Mouse (Mus musculus) stomach, postnatal 0 days (tissue): Measurements from ENCODE around the gene Gadd45gip1.
"Not testable (repeated sequence)": the region's sequence is repeated elsewhere in the genome, so short reads cannot be mapped to it uniquely, and the experiment has no call there.

Experiments used
- CTCF ChIP-seq: IDR thresholded peaks from 2 replicates; pipeline ENCODE4 v1.5.1; 2016; ENCODE audit warnings: antibody characterized with exemption, low read depth, mild to moderate bottlenecking, moderate library complexity
- EP300 ChIP-seq: optimal IDR thresholded peaks from 2 replicates; pipeline ENCODE3; 2016; ENCODE audit warnings: antibody characterized with exemption

DNA sequence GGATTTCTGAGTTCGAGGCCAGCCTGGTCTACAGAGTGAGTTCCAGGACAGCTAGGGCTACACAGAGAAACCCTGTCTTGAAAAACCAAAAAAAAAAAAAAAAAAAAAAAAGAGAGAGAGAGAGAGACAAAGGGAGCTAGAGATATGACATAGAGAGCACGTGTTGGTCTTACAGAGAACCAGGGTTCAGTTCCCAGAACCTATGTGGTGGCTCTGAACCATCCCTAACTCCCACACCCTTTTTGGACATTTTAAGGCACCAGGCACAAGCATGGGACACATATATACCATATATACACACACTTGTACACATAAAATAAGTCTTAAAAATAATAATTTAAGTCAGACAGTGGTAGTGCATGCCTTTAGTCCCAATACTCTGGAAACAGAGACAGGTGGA is 4.8 kb upstream of the Gadd45gip1 start:
- TF ChIP-seq CTCF, EP300: not testable (repeated sequence)
